Mouse (Mus musculus) E14TG2a.4 (cell line): ENCODE measurements around the gene Spata48.

Source experiments
- H3K27me3 ChIP-seq: 2 replicates; pipeline ENCODE4 v1.6.1; 2014; ENCODE audit warnings: low read length, control low read depth; ENCODE audit not compliant: insufficient read depth
- H3K36me3 ChIP-seq: 2 replicates; pipeline ENCODE4 v1.6.1; 2014; ENCODE audit warnings: low read length, control low read depth; ENCODE audit not compliant: insufficient read depth
- H3K4me1 ChIP-seq: replicated peaks from 2 replicates; pipeline ENCODE4 v1.6.1; 2014; ENCODE audit warnings: low read depth, low read length, control low read depth
- H3K4me3 ChIP-seq: replicated peaks from 2 replicates; pipeline ENCODE4 v1.5.1; 2014; ENCODE audit warnings: mild to moderate bottlenecking, low read length
- H3K9me3 ChIP-seq: 2 replicates; pipeline ENCODE4 v1.6.1; 2014; ENCODE audit warnings: low read length, control low read depth
- CTCF ChIP-seq: conservative IDR thresholded peaks from 2 replicates; pipeline ENCODE4 v1.5.1; 2014; ENCODE audit warnings: low read length
- NANOG ChIP-seq: IDR thresholded peaks from 2 replicates; pipeline ENCODE4 v1.6.1; 2014; ENCODE audit warnings: borderline replicate concordance, low read length, mixed read lengths
- POU5F1 ChIP-seq: IDR thresholded peaks from 2 replicates; pipeline ENCODE4 v1.6.1; 2014; ENCODE audit warnings: low read length, borderline replicate concordance

Spata48 gene

DNA sequence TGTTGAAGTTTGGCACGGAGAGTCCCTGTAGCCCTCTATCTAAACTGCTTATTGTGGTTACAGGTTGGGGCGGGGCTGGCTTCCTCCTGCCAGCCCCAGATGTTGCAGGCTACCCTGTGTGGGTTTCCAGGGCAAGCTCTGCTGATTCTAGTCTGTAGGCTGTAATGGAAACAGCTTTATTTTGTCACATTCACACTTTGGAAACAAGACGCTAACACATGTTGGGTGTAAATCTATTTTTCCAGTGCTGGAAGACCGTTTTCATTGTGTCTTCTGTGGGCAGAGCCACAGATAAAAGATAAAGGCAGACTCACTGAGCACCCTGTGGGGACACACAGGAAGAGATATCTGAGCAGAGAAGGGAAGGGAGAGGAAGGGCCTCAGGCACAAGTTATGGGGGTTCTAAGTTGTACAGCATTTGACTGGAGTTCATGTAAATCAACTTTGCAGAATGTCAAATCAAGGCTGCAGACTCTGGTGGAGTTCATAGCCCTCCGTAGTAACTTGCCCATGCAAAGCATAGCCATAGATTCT, 60.1 kb downstream of the Spata48 start:
- H3K36me3 ChIP-seq: no peaks in the 10 kb centered on the region
- TF ChIP-seq POU5F1 (no peak), NANOG (no peak), CTCF (no peak)
- H3K4me1 ChIP-seq: no peaks in the 10 kb centered on the region
- H3K4me3 ChIP-seq: no peak overlapping the region
- no peaks in the 10 kb centered on the region for H3K9me3 ChIP-seq
- no peaks in the 10 kb centered on the region for H3K27me3 ChIP-seq

DNA sequence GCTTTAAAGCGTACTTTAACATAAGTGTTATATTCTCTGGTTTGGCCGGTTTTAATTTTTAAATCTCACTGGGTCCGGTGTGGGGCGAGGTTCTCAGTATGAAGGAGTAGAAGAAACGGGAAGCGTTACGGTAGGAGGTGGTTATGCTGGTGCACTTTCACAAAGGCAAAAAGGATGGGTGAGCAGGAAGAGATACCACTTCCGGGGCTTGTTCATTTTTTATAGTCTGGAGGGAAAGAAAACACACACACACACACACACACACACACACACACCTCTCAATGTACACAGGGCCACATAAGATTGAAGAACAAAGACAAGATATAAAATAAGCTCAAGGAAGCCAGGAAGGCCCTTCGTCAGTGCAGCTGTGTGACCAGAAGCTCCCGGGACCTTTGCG, 66.9 kb downstream of the Spata48 start:
- Histone ChIP-seq H3K27me3 (no peaks in the 10 kb centered on the region), H3K4me1 (no peaks in the 10 kb centered on the region), H3K36me3 (no peaks in the 10 kb centered on the region), H3K9me3 (no peaks in the 10 kb centered on the region), H3K4me3 (no peak overlapping the region)
- TF ChIP-seq POU5F1 (no peak), NANOG (no peak), CTCF (no peak)

DNA sequence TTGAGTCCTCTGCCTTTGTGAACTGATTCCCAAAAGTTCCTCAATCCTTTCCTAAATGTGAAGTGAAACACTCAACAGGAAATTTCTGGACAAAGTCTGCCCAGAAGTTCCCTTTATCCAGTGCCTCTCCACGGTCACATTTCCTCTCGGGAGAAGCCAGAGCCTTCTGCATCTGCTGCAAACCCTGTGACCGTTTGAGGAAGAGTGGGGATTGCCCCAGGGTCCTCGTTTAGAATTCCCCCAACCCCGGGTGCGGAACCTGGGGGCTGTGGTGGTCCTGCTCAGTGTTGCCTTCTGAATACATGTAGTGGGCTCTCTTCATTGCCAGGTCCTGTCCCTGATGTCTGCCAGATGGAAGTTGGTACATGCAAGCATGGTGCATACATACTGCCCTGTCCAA, 67.3 kb downstream of the Spata48 start:
- H3K9me3 ChIP-seq: no peaks in the 10 kb centered on the region
- no peak for TF ChIP-seq CTCF
- TF ChIP-seq NANOG: no peak
- TF ChIP-seq POU5F1: no peak
- H3K4me1 ChIP-seq: no peaks in the 10 kb centered on the region

DNA sequence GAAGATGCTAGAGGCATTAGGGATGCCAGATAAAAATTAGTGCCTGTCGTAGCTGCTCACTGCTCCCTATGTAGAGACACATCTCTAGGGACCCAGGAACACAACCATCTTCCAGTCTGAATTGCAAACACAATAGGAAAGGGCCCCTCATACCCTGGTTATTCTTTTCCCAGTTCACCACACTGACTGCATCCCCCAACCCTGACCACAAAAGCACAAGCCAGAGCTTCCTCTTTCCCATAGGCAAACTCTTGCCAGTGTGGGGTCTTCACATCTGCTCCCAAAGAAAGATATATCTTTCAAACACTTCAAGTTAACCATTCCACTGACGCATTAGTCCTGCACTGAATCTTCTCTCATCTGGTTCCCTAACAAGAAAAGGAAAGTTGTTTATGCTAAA, 68.2 kb downstream of the Spata48 start:
- no peaks in the 10 kb centered on the region for H3K36me3 ChIP-seq
- H3K4me1 ChIP-seq: no peaks in the 10 kb centered on the region
- no peak for TF ChIP-seq POU5F1
- TF ChIP-seq NANOG: no peak
- TF ChIP-seq CTCF: no peak
- H3K4me3 ChIP-seq: no peak overlapping the region
- H3K27me3 ChIP-seq: no peaks in the 10 kb centered on the region
- no peaks in the 10 kb centered on the region for H3K9me3 ChIP-seq

More for the DNA sequence above, 67.3 kb downstream of the Spata48 start:
- H3K36me3 ChIP-seq: no peaks in the 10 kb centered on the region
- H3K27me3 ChIP-seq: no peaks in the 10 kb centered on the region
- no peak overlapping the region for H3K4me3 ChIP-seq

DNA sequence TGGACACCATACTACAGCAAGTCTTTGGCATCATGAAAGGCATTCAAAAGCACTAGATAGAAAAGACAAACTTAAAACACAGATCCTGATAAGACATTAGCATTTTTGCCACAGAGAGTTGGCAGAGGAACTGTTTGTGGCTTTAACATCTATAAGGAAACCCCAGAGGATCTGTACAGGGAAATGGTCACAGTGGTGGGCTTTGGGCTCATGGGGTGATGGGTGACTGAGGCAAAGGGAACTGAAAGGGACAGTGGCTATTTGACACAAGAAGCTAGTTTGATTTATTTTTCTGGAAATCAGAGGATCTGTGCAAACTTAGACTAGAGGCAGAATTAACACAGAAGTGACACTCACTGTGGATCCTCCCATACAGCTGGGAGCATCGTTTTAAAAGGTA, 74.4 kb downstream of the Spata48 start:
- no peaks in the 10 kb centered on the region for H3K27me3 ChIP-seq
- no peaks in the 10 kb centered on the region; the same call in 1 of the 2 replicates for H3K9me3 ChIP-seq
- no peak for TF ChIP-seq CTCF
- TF ChIP-seq NANOG: no peak
- no peak for TF ChIP-seq POU5F1
- H3K4me3 ChIP-seq: no peak overlapping the region
- H3K36me3 ChIP-seq: no peaks in the 10 kb centered on the region
- no peaks in the 10 kb centered on the region for H3K4me1 ChIP-seq

DNA sequence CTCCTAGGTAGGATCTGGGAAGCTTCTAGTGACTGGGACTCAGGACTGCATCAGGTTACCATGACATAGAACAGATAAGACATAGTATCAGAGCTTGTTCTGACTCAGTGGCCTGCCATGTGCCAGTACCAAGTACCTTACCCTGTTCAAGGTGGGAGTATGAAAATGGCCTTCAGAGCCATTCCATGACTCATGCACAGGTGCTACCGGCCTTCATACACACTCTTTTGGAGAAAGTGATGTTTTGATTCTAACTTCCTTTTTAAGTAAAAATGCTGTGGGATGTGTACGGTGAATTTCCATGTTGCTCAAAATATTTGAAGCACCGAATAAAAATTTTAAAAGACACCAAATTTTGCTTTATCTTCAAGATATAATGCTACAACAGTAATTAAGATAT, 84.1 kb downstream of the Spata48 start:
- TF ChIP-seq NANOG (no peak), POU5F1 (no peak), CTCF (no peak)
- H3K27me3 ChIP-seq: no peaks in the 10 kb centered on the region
- no peaks in the 10 kb centered on the region; the same call in 1 of the 2 replicates for H3K9me3 ChIP-seq
- H3K36me3 ChIP-seq: no peaks in the 10 kb centered on the region
- no peak overlapping the region for H3K4me3 ChIP-seq
- no peaks in the 10 kb centered on the region for H3K4me1 ChIP-seq

DNA sequence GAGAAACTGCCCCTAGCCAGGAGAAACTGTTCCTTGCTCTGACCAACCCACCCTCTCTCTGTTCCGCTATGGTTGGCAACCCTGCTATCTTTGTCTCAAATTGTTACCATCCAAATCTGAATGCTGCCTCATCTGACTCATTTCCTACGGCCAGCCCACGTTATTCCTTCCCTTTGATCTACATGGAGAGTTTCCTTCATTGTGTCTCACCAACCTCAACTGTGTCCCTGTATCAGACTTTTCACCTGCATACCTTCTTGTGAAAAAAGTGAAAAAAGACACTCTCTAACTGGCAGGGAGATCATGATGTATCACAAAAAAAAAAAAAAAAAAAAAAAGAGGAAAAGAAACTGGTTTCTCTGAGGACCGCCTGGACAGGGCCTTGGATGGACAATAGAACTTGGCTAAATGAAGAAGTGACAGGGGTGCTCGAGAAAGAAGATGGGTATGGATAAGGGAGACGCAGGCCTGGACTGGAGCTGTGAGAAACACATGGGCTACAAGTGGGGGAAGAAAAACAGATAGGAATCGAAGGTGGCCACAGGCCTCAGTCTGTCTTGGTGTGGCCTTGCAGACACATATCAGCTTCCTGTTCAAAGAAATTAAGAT, 85.1 kb downstream of the Spata48 start:
- H3K4me1 ChIP-seq: no peaks in the 10 kb centered on the region
- no peaks in the 10 kb centered on the region for H3K36me3 ChIP-seq
- TF ChIP-seq POU5F1: no peak
- no peak for TF ChIP-seq CTCF
- no peak for TF ChIP-seq NANOG
- no peaks in the 10 kb centered on the region for H3K27me3 ChIP-seq
- H3K9me3 ChIP-seq: no peaks in the 10 kb centered on the region
- no peak overlapping the region for H3K4me3 ChIP-seq

DNA sequence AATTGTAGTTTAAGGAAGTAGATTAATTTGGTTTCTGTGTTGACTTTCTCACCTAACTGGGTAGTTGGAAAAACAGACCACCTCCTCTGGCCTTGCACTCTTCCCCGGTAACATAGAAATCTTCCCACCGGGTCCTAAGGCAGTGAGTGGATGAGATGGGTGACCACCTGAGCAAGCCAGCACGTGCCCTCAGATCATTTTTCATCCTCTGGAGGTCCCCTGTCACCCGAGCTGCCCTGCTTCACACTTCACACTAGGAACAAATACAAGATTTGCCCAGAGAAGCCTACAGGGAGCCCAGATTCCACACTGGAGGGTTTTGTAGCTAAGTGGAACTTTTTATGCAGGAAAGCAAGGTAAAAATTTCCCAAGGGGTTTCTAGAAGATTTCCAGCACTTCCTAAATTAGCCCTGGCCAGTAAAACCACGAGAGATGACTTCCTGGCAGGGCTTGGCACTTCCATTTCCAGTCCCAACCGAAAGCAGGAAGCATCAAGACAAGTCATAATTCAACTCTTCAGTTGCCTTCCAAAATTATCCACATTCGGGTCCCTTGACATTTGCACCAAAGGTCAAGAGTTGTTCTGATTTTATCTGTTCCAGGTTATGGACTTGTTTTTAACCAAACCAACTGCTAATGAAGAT, 85.8 kb downstream of the Spata48 start:
- H3K9me3 ChIP-seq: no peaks in the 10 kb centered on the region
- H3K4me3 ChIP-seq: no peak overlapping the region
- H3K36me3 ChIP-seq: no peaks in the 10 kb centered on the region
- no peaks in the 10 kb centered on the region for H3K4me1 ChIP-seq
- no peak for TF ChIP-seq POU5F1
- H3K27me3 ChIP-seq: no peaks in the 10 kb centered on the region
